Mouse (Mus musculus) gastrocnemius, postnatal 36 days (tissue): ENCODE measurements around the gene Pdcd10. TPM values are rescaled to one million over a fixed set of nuclear protein-coding genes. Genes with fewer than 3 reads are reported as not detected.

Experiments used
- DNase-seq, 2 experiments: peaks; one replicate each; pipeline ENCODE4 v3.0.0; 2022
- intact Hi-C: fragments of 180-260 bp; cut with DNase I; formaldehyde crosslinking; loops from one replicate; pipeline ENCODE4 v1.15.1; 2025
- total RNA-seq, 2 experiments: library from RNA; stranded (reverse); gene quantifications; 2 replicates each; pipeline ENCODE4 v1.2.3; 2021

Gene Pdcd10
- total RNA-seq, 2 experiments from 2014 or later, result 12.7 to 14.6 TPM

DNA sequence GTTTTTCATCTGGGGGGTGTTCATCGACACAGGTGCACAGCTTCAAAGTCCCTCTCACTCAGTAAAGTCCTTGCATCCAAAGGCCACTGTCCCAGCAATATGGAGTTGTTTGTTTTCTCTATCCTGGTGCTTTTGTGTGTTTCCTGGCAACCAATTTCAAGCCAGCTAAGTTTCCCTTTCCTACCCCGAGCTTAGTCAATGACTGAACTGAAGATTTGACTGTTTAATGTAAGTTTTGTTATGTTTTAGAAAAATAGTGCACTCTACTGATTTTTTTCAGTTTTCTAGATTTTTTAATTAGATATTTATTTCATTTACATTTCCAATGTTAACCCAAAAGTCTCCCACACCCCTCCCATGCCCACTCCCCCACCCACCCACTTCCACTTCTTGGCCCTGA lies 74.6 kb downstream of the Pdcd10 start, which contains the start of gene Wdr49:
Gene Wdr49 (minus strand): TSS at position 101 of the 400 bp plus-strand sequence.
- intact Hi-C loops, result no loop called here
- DNase-seq, result no peak

DNA sequence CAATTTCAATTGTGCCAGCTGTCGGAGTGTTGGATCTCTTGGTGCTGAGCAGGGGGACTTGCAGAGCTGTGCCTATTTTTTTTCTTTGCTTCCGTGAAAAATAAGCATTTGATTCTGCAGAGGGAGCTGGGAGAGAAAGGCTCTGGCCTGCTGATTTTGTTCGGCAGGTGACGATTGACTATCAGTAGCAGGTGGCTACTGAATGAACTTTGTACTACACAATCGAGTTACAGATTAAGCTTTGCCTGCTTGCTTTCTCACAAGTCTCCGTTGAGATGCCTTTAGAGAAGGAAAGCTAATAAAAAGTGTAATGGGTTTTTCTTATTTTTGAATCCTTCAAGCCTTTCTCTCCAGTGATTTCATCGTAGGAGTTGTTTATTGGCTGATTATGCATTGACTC lies 81.5 kb downstream of the Pdcd10 start:
- DNase-seq, result no peak
- intact Hi-C loops, result no loop called here

DNA sequence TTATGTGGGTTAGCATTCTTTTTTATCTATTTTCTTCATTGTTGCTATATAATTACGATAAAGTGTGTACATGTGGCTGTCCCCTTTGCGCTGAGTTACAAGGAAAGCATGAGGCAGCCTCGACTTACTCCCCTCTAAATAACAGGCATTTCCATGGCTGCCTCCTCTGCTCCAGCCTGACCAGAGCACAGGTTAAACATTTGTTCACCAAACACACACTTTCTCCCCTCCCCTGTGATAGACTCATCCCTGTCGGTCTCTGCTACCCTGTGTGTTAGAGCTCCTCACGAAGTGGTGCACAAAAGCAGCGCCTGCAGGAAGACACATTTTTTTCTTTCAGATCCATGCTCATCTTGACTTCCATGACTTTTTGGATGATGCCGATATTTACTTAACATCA lies 82.0 kb downstream of the Pdcd10 start:
- DNase-seq, result no peak
- intact Hi-C loops, result no loop called here

DNA sequence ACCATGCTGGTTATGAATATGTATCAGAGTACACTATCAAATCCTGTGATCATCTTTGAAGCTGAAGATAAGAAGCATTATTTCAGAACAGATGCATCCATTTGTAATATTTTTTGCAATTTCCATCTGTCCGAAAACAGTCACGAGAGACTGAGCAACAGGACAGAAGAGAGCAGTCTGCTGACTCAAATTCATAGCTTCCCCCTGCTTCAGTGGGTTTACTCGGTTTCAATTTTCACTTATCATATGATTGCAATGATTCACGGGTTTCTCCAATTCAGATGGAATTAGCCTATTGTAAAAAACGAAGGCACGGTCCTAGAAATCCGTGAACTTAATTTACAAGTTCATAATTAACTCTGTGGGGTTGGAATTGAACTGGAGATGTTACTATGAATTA lies 88.5 kb downstream of the Pdcd10 start:
- intact Hi-C loops, result no loop called here

More for the DNA sequence above, 88.5 kb downstream of the Pdcd10 start:
- no peak for DNase-seq

Other genes with a start within 250 kb of the Pdcd10 start
- not detected for gene Wdr49, start 74.7 kb downstream of the Pdcd10 start, total RNA-seq
- gene Serpini1, start 691 bp upstream of the Pdcd10 start, total RNA-seq, result 1 to 10 TPM in 1 of 2 experiments, under 1 TPM in 1; 0.92 to 2.1 TPM
- gene Gm29133, start 191.3 kb upstream of the Pdcd10 start, total RNA-seq, result not detected